Mouse (Mus musculus) G1E-ER4 (cell line): ENCODE results near the gene Plekhh2. TPM values are rescaled to one million over a fixed set of nuclear protein-coding genes. Genes with fewer than 3 reads are reported as not detected.

Source experiments
- GATA1 ChIP-seq: IDR thresholded peaks from one replicate; pipeline ENCODE4 v1.8.0; 2012; ENCODE audit warnings: low read length, inconsistent platforms
- polyA plus RNA-seq: library from polyadenylated mRNA; stranded (reverse); fragments of >175 nt; gene quantifications from 2 replicates; pipeline ENCODE4 v1.2.3, GENCODE M21; 2012

Gene Plekhh2
- polyA plus RNA-seq, 1 experiment, result not detected

- no peak for TF ChIP-seq GATA1
These were observed 69.1 kb downstream of the Plekhh2 start for GRCm38 (mm10) chr17:84580821-84581220.

- TF ChIP-seq GATA1, result no peak
These were observed 70.2 kb downstream of the Plekhh2 start for GRCm38 (mm10) chr17:84581740-84582414.

GRCm38 (mm10) chr17:84584107-84584506 lies 72.4 kb downstream of the Plekhh2 start:
- no peak for TF ChIP-seq GATA1

GRCm38 (mm10) chr17:84585104-84585503 lies 73.4 kb downstream of the Plekhh2 start:
- TF ChIP-seq GATA1, result no peak

GRCm38 (mm10) chr17:84590065-84590464 lies 78.4 kb downstream of the Plekhh2 start:
- TF ChIP-seq GATA1, result no peak

GRCm38 (mm10) chr17:84591431-84592150 lies 79.9 kb downstream of the Plekhh2 start:
- TF ChIP-seq GATA1, result no peak

GRCm38 (mm10) chr17:84596015-84596441 lies 84.3 kb downstream of the Plekhh2 start:
- TF ChIP-seq GATA1, result no peak

- TF ChIP-seq GATA1, result no peak
These were observed 84.8 kb downstream of the Plekhh2 start for GRCm38 (mm10) chr17:84596501-84596900.

GRCm38 (mm10) chr17:84597859-84598258 lies 86.2 kb downstream of the Plekhh2 start:
- no peak for TF ChIP-seq GATA1

GRCm38 (mm10) chr17:84598928-84599327 lies 87.2 kb downstream of the Plekhh2 start:
- TF ChIP-seq GATA1, result no peak

GRCm38 (mm10) chr17:84600051-84600983 lies 88.6 kb downstream of the Plekhh2 start:
- no peak for TF ChIP-seq GATA1

- TF ChIP-seq GATA1, result no peak
These were observed 90.1 kb downstream of the Plekhh2 start for GRCm38 (mm10) chr17:84601805-84602204.

GRCm38 (mm10) chr17:84603202-84603627 lies 91.5 kb downstream of the Plekhh2 start:
- TF ChIP-seq GATA1, result no peak

- TF ChIP-seq GATA1, result no peak
These were observed 92.2 kb downstream of the Plekhh2 start for GRCm38 (mm10) chr17:84603709-84604420.

GRCm38 (mm10) chr17:84606976-84607375 lies 95.3 kb downstream of the Plekhh2 start:
- no peak for TF ChIP-seq GATA1
